Mouse (Mus musculus) lung, adult 2 months (tissue): ENCODE data around the gene Prkar1a. TPM values are rescaled to one million over a fixed set of nuclear protein-coding genes. Genes with fewer than 3 reads are reported as not detected.

Source experiments
- DNase-seq: peaks from one replicate; pipeline ENCODE4 v3.0.0; 2022
- H3K4me1 ChIP-seq: fragments of 200-500 bp; 2 replicates; pipeline ENCODE4 v1.6.1; 2011; ENCODE audit warnings: low read length; ENCODE audit not compliant: control insufficient read depth, insufficient read depth
- H3K4me3 ChIP-seq: fragments of 200-500 bp; replicated peaks from 2 replicates; pipeline ENCODE3; 2011; ENCODE audit warnings: low read depth, mild to moderate bottlenecking, control low read depth, low read length; ENCODE audit errors: extremely low read depth
- CTCF ChIP-seq: fragments of 200-500 bp; IDR thresholded peaks from 2 replicates; pipeline ENCODE4 v1.5.1; 2011; ENCODE audit warnings: mild to moderate bottlenecking, low read length, control low read depth; ENCODE audit not compliant: insufficient read depth
- POLR2A ChIP-seq: fragments of 200-500 bp; IDR thresholded peaks from 2 replicates; pipeline ENCODE4 v1.6.1; 2011; ENCODE audit warnings: low read depth, mild to moderate bottlenecking, control low read depth, low read length, borderline replicate concordance; ENCODE audit errors: extremely low read depth
- WGBS: fragments of 180-500 bp; shearing (Covaris S2); methylation state at CpG from one replicate; pipeline ENCODE4 v1.1.7; 2018; 5-methylcytosine and 5-hydroxymethylcytosine counted together
- polyA plus RNA-seq: library from polyadenylated mRNA; depleted of rRNA; stranded (reverse); fragments of >200 nt; gene quantifications from 2 replicates; pipeline ENCODE4 v1.2.3, GENCODE M21; 2012; rRNA removed

Gene Prkar1a
- polyA plus RNA-seq, 1 experiment, result 128 TPM

DNA sequence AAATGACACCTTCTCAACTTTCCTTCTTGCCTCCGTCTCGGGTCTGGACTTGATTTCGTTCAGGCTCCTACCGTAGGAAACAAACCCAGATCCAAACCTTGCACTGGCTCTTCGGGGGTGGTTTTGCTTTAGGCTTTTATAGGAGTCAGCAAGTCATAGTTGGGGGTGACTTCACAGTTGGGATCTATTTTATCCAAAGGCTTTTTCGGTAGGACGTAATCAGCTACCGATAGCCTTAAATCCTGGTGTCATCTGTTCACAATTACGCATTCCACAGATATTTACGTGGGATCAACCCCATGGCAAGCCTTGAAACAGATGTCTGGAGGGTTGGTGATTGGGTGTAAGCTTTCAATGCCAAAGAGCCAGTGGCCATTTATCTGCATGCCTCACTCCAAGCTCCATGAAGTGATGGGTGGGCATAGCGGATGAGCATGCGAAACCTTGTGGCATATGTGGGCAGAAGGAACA is 66.1 kb downstream of the Prkar1a start:
- Histone ChIP-seq H3K4me1 (no peaks in the 10 kb centered on the region), H3K4me3 (no peak overlapping the region)
- no peak for DNase-seq
- no peak for TF ChIP-seq CTCF
- no peak for TF ChIP-seq POLR2A
- 92% methylated on average over 12 of the region's 12 CpGs for WGBS

DNA sequence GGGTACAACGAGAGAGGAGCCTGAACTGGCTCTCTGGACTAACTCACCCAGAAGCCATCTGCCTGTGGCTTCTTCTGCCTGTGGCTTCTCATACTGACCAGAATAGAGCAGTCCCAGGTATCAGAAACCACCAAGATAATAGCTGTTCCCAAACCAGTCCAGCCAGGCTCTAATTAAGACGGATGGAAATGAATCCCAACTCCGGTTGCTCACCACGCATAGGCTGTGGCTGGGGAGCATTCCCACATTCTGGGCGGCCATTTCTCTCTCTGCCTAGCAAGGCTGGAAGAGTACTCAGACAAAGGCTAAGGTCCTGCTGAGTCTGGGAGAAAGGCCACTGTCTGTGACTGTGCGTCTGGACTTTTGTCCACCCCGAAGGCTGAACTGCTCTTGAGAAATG is 67.8 kb downstream of the Prkar1a start:
- no peaks in the 10 kb centered on the region for H3K4me1 ChIP-seq
- TF ChIP-seq CTCF (no peak), POLR2A (no peak)
- whole genome bisulfite sequencing, result 71% methylated on average over 7 of the region's 7 CpGs
- H3K4me3 ChIP-seq, result no peak overlapping the region
- DNase-seq, result no peak

DNA sequence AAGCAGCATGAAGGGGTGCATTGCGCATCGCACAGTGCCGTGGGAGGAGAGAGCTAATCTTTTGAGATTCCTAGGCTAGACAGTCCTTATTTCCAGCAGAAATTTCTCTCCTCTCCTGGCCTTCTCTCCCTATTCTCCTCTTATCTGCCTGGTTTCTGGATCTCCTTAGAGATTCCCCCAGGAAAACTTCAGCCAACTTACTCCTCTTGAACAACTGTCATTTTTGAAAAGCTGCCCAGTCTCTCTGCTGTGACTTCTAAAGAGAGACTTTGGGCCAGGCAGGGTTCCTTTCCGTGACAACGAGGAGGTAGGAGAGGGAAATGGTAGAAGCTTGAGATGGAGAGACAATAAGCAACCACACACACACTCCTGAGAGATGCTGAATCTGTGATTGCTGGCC is 68.2 kb downstream of the Prkar1a start:
- WGBS, result 62% methylated on average over 5 of the region's 5 CpGs
- TF ChIP-seq POLR2A (no peak), CTCF (no peak)
- DNase-seq, result no peak
- no peaks in the 10 kb centered on the region for H3K4me1 ChIP-seq
- no peak overlapping the region for H3K4me3 ChIP-seq

DNA sequence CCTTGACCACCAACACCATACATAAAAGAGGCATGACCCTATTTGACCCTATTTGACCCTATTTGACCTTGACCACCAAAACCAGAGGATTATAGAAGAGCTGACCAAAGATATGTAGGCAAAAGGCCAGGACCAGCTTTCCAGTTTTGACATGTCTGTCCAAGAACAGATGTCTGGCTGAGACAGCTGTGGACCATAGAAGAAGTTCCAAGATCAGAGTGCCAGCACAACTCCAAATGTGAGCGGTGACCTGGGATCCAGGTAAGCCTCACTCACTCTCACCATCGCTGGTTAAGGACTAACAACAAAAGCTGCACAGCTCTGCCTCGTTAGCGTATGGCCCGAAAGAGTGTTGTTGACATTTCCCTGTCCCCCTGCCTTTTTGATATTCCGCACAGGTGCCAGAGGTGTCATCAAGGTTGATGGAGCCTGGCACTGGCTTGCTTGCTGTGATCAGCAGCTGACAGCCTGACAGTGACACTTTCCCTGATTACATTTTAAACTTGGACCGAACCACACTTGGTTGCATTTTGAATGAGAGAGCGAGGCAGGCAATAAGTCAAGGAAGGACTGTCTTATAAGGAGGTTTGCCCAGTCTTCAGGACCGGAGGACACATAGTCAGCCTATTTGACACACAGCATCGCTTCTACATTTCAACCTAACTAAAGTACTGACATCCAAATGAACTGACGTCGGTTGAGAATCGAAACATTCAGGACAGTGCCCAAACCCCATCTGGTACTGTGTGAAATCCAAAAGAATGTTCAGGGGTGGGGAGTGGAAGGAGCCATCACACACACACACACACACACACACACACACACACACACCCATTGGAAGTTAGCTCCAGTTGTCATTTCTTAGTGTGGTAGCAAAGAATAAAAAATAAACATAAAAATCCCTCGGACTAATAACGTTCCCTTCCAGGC is 69.0 kb downstream of the Prkar1a start:
- no peaks in the 10 kb centered on the region for H3K4me1 ChIP-seq
- WGBS, result 76% methylated on average over 15 of the region's 15 CpGs
- H3K4me3 ChIP-seq, result no peak overlapping the region
- TF ChIP-seq POLR2A (no peak), CTCF (no peak)
- no peak for DNase-seq

Other genes with a start within 250 kb of the Prkar1a start
- not detected in 2 replicates for gene 9930022D16Rik, start 235.5 kb upstream of the Prkar1a start, polyA plus RNA-seq
- 22.2 and 40.9 TPM in 2 replicates for gene Amz2, start 223.5 kb upstream of the Prkar1a start, polyA plus RNA-seq
- 3.8 and 4.4 TPM in 2 replicates for gene Arsg, start 176.0 kb upstream of the Prkar1a start, polyA plus RNA-seq
- gene Slc16a6, start 175.8 kb upstream of the Prkar1a start, polyA plus RNA-seq, result 0.89 and 1.6 TPM in 2 replicates
- 16.3 and 20.3 TPM in 2 replicates for gene Wipi1, start 37.4 kb upstream of the Prkar1a start, polyA plus RNA-seq
- 16.6 and 17.6 TPM in 2 replicates for gene Fam20a, start 72.9 kb downstream of the Prkar1a start, polyA plus RNA-seq
- 0.12 and 0.26 TPM in 2 replicates for gene 1700012B07Rik, start 178.6 kb downstream of the Prkar1a start, polyA plus RNA-seq